Mouse (Mus musculus) megakaryocyte, embryonic 14.5 days (primary cell): ENCODE data around the gene Uggt1.

Experiments
- FLI1 ChIP-seq: IDR thresholded peaks from 2 replicates; pipeline ENCODE4 v1.6.1; 2012; ENCODE audit warnings: low read length, inconsistent platforms, mixed read lengths
- GATA1 ChIP-seq: IDR thresholded peaks from 3 replicates; pipeline ENCODE4 v1.6.1; 2012; ENCODE audit warnings: mixed read lengths, low read length, inconsistent platforms, borderline replicate concordance

DNA sequence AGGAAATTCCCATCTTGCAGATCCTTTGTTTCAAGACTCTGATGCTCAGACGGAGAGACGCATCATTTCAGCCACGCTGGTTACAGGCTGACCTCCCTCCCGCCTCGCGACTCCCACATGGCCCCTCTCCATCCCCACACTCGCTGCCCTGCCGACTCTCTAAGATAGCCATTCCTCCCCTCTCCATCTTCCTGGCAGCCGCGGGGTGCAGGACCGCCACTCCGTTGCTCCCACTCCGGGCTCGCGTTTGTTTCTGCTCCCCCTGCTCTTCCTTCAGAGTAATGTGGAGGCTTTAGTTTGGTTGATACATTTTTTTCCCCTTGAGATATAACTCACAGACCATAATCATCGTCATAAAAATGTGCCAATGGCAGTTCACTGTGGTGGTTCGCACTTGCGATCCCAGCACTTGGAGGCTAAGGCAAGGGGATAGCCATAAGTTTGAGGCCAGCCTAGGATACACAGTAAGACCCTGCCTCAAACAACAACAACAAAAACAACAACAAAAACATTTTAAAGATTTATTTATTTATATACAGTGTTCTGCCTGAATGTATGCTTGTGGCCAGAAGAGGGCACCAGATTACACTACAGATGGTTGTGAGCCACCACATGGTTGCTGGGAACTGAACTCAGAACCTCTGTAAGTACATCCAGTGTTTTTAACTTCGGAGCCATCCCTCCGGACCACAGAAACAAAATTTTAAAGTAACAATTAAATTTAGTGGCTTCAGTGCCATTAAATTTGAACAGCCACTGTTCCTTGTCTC is 11.5 kb upstream of the Uggt1 start:
- no peak for TF ChIP-seq GATA1
- TF ChIP-seq FLI1, result no peak
